Mouse (Mus musculus) embryonic fibroblast, embryonic 13.5 days (primary cell): ENCODE results near the gene Dnlz. TPM values are rescaled to one million over a fixed set of nuclear protein-coding genes. Genes with fewer than 3 reads are reported as not detected.

Experiments
- H3K27ac ChIP-seq: 2 replicates; pipeline ENCODE4 v1.5.1; 2012; ENCODE audit warnings: low read length, control low read depth, inconsistent platforms; ENCODE audit not compliant: insufficient read depth
- H3K4me1 ChIP-seq: 2 replicates; pipeline ENCODE4 v1.6.1; 2011; ENCODE audit warnings: low read length; ENCODE audit not compliant: control insufficient read depth, insufficient read depth
- H3K4me3 ChIP-seq: 2 replicates; pipeline ENCODE4 v1.5.1; 2011; ENCODE audit warnings: mild to moderate bottlenecking, control low read depth, low read length; ENCODE audit not compliant: insufficient read depth
- CTCF ChIP-seq: IDR thresholded peaks from 2 replicates; pipeline ENCODE4 v1.5.1; 2011; ENCODE audit warnings: mild to moderate bottlenecking, control low read depth, low read length, moderate library complexity, borderline replicate concordance; ENCODE audit not compliant: insufficient read depth
- POLR2A ChIP-seq: IDR thresholded peaks from 2 replicates; pipeline ENCODE4 v1.6.1; 2011; ENCODE audit warnings: low read depth, mild to moderate bottlenecking, control low read depth, low read length, moderate library complexity
- polyA plus RNA-seq: library from polyadenylated mRNA; stranded (reverse); fragments of >200 nt; gene quantifications from 2 replicates; pipeline ENCODE4 v1.2.4, GENCODE M21; 2011; ENCODE audit warnings: low read depth; ENCODE audit not compliant: missing spikeins, insufficient read length

The Dnlz gene
- polyA plus RNA-seq, 1 experiment = 18.2 TPM

DNA sequence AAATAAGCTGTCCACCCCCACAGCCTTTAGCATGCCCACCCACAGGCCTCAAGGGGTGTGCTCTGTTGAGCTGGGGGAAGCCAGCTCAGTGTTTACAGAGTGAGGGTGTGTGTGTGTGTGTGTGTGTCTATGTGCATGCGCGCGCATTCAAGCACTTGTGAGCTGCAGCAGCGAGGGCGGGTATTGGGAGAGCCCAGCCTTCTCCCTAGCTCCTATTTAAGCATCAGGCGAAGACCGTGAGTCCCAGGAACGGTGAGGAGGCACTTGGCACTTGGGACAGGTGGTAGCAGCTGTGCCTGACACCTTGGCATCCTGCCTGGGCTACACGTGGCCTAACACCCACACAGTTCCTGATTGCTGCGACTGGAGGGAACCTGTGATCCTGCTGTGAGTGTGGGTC, 9.9 kb downstream of the Dnlz start:
- H3K27ac ChIP-seq = no peak overlapping the region
- no peaks in the 10 kb centered on the region for H3K4me1 ChIP-seq
- H3K4me3 ChIP-seq = no peak overlapping the region
- TF ChIP-seq POLR2A (no peak), CTCF (no peak)

DNA sequence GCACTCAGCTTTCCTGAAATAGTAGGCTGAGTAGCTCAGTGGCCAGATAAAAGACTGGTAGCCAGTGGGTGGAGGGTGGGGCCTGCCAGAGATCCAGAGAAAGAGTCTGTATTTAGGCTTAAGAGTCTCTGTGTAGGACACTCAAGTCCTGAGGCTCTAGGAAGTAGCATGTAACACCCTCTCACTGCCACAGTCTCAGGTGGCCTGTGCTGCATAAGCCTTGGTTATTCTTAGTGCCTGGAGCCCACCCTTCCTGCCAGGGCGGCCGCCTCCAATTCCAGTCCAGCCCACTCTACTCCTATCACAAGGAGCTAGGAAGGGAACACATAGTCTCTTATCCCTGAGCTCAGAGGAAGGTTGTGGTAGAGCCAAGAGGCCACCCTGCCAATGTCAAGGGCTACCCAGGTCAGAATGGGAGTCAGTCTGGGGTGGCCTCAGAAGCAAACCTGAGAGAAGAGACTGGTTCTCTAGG, 10.4 kb downstream of the Dnlz start:
- TF ChIP-seq CTCF (no peak), POLR2A (no peak)
- no peak overlapping the region for H3K27ac ChIP-seq
- no peak overlapping the region for H3K4me3 ChIP-seq
- no peaks in the 10 kb centered on the region for H3K4me1 ChIP-seq

DNA sequence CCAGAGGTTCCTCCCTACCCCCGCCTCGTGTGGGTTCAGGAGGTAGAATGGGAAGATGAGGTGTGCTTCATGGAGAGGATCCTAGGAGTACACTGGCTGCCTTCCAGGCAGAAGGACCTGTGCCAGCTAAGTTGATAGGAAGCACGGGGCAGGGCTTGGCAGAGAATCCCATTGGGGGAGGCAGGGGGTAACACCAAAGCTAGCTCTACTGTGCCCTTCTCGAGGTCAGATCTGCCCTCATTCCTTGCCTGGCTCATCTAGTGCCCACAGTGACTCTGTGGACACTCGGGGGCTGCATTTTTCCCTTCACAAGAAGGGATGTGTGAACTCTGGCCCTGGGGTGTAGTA, 12.7 kb downstream of the Dnlz start:
- H3K27ac ChIP-seq = no peak overlapping the region
- TF ChIP-seq CTCF = no peak
- no peak for TF ChIP-seq POLR2A
- H3K4me1 ChIP-seq = no peaks in the 10 kb centered on the region
- H3K4me3 ChIP-seq = no peak overlapping the region

DNA sequence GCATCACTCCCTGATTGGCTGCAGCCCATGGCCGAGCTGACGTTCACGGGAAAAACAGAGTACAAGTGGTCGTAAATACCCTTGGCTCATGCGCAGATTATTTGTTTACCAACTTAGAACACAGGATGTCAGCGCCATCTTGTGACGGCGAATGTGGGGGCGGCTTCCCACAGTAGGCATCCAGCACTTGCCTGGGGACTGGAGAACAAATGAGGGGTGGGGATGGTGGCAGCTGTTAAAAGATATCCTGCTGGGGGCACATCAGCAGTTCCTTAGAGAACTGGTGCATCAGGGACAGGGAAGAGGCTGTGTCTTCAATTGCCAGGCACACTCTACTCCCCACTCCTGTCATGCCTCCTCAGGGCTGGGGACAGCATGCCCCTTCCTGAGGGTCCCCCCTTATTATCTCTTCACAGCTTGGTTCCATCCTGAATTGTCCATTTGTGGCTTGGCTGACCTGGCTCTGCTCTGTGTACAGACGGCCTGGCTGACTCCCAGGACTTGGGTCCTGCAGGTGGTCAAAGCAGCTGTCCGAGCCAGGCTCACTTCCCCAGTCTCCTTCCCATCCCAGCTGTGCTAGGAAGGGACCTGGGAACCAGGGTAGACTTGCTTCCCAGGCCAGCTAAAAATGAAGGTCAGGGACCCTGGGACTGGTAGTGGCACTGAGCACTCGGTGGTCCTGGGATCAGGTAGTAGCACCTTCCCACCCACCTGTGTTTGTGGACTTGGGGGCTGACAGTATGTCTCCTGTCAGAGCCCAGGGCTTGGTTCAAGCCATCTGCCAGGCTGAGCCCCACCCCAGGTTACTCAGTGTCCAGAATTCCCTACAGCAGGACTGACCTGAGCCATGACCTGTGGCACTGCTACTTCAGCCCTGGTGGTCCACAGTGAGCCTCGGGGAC, 13.4 kb downstream of the Dnlz start:
- TF ChIP-seq CTCF (no peak), POLR2A (no peak)
- Histone ChIP-seq H3K27ac (no peak overlapping the region), H3K4me1 (no peaks in the 10 kb centered on the region), H3K4me3 (no peak overlapping the region)

DNA sequence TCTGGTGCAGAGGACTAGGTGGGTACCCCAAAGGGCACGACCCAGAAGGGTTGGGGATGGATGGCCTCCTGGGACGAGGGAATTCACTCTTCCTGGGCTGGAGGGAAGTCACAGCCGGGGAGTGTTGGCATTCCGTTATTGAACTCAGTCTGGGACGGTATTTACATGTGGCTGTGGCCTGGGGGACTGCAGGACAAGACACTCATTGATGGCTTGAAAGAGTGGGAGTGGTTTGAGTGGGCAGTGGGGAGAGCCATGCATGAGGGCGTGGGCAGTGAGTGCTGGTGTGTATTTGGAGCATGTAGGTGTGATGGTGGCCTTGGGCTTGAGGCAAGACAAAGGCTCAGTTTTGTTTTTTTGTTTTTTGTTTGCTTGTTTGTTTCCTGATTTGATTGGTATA, 21.2 kb downstream of the Dnlz start:
- TF ChIP-seq CTCF (no peak), POLR2A (no peak)
- Histone ChIP-seq H3K27ac (no peak overlapping the region), H3K4me3 (no peak overlapping the region), H3K4me1 (no peaks in the 10 kb centered on the region; the same call in 1 of the 2 replicates)

DNA sequence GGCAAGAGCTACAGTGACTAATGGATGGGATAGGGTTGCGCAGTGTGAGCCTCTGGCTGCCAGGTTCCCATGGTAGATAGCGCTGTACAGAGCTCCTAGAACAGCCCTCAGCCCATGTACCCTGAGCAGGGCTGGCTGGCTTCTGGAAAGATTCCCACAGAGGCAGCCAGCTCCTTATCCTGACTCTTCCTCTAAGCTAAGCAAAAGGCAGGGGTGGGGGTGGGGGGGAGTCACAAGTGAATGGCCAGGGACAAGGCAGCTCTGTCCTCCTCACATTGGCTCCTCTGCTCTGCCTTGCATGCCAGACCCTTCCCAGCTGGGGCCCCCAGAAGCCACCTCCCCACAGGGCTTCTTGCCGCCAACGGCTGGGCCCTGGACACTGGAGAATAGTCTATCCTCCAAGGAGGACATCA, 21.8 kb downstream of the Dnlz start:
- no peak overlapping the region for H3K27ac ChIP-seq
- no peaks in the 10 kb centered on the region; the same call in 1 of the 2 replicates for H3K4me1 ChIP-seq
- H3K4me3 ChIP-seq = no peak overlapping the region
- no peak for TF ChIP-seq CTCF
- TF ChIP-seq POLR2A = no peak

DNA sequence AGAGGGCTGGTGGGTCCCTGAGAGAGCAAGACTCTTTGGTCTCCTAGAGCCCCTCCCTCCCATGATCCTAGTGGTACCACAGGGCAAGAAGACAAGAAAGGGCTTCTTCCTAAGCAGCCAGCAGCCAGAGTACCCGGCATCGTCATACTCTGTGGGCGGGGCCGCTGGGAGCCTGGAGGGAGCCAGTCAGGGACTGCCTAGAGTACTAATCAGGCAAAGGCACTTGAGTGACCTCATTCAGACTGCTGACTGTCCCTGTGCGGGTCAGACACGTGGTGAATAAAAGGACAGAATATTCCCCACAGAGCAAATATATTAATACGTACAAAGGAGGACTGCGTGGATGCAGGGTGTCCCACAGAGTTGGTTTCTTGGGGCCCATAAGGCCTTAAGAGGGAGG, 22.5 kb downstream of the Dnlz start:
- H3K4me1 ChIP-seq = no peaks in the 10 kb centered on the region; the same call in 1 of the 2 replicates
- no peak for TF ChIP-seq POLR2A
- TF ChIP-seq CTCF = no peak
- H3K4me3 ChIP-seq = no peak overlapping the region
- H3K27ac ChIP-seq = no peak overlapping the region

DNA sequence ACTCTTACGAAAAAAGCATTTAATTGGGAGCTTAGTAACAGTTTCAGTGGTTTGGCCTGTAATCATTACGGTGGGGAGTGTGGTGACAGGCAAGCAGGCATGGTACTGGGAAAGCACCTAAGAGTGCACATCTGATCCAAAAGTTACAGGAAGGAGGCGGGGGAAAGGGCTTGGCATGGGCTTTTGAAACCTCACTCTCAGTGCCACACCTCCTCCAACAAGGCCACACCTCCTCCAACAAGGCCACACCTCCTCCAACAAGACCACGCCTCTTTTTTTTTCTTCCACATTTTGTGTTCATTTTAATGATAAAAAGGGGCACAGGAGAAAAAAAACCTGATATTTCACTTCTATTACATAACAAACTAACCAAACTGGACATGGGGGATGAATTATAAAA, 24.1 kb downstream of the Dnlz start:
- Histone ChIP-seq H3K4me3 (no peak overlapping the region), H3K4me1 (no peaks in the 10 kb centered on the region; the same call in 1 of the 2 replicates), H3K27ac (no peak overlapping the region)
- TF ChIP-seq CTCF (no peak), POLR2A (no peak)

DNA sequence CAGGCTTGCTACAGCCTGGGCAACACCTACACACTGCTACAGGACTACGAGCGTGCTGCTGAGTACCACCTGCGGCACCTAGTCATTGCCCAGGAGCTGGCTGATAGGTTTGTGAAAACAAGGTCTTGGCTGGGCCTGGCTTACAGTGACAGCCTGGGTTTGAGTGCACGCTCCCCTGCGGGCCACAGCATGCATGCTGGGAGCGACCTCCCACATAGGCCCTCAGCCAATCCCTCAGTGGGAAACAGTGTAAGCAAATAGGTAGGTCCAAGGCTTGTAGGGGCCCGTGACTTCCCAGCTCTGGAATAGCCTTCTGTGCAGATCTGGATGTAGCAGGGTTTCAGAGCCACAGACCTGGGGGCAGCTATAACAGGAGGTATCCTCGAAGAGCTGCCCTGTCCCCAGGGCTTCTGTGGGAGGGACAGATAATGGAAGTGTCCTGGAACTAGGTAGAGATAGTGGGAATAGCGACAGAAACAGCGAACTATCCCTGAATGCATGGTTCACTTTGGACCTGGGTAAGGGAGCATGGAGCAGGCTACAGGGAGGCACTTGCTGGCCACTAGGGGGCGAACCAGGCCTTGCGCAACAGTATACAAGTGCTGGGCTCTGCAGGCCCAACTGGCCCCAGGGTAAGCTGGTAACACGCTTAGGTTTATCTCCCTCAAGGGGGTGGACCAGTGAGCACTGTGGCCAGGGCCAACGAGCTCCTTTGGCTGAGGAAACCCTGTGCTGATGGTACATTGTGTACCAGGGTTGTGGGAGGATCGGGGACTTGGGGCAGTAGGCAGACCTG, 26.3 kb downstream of the Dnlz start:
- no peak overlapping the region for H3K27ac ChIP-seq

More for the DNA sequence above, 26.3 kb downstream of the Dnlz start:
- Histone ChIP-seq H3K4me3 (no peak overlapping the region), H3K4me1 (no peaks in the 10 kb centered on the region; the same call in 1 of the 2 replicates)
- peak; percentile 94 for TF ChIP-seq CTCF
- TF ChIP-seq POLR2A = no peak
